In the genomic region with DNA sequence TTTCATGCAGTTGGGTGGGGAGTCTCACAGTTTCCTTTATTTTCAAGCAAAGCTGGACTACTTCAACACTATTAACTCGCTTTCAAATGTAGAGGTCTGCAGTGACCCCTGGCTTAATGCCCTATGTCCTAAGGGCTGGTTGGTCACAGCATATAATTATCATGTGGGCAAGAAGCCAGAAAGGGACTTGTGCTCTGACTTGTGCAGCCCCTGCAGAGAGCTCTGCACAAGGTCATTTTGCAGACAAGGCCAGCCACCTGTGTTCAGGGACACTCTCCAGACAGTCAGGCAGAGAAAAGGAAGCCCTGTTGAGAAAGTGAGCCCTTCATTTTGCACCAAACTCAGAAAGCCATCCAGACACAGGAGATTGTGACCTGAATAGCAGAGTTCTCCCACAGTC, we compare ENCODE assay signal across 11 mouse cellular contexts.
DNase-seq lines count a peak whose midpoint lies in the region; ATAC-seq and TF ChIP-seq lines count a peak whose summit lies in the region.
"Had no signal": no experiment of that assay in that cellular context is flagged by ENCODE, and none has a peak within 500 bp of the region (broad histone marks: within the 10 kb centered on the region; RNA-seq: fewer than 3 reads in every experiment).

No protein-coding gene starts in this region.

- H3K36me3 ChIP-seq in embryonic facial prominence, embryonic 12.5 days, result no peaks in the 10 kb centered on the region
- H3K36me3 ChIP-seq in embryonic facial prominence, embryonic 10.5 days (replicated peaks), result no peaks in the 10 kb centered on the region
- H3K36me3 ChIP-seq in lung, embryonic 14.5 days (ENCODE audit: insufficient read depth), result no peaks in the 10 kb centered on the region
- H3K36me3 ChIP-seq in liver, postnatal 0 days (replicated peaks; ENCODE audit: insufficient read depth, low read length), result no peaks in the 10 kb centered on the region
- no peaks in the 10 kb centered on the region for H3K36me3 ChIP-seq in hindbrain, embryonic 12.5 days
- H3K36me3 ChIP-seq: limb, embryonic 15.5 days had no signal

- H3K9me3 ChIP-seq in embryonic facial prominence, embryonic 12.5 days, result no peaks in the 10 kb centered on the region
- H3K9me3 ChIP-seq in embryonic facial prominence, embryonic 10.5 days, result no peaks in the 10 kb centered on the region
- H3K9me3 ChIP-seq in lung, embryonic 14.5 days (ENCODE audit: low read depth, low read length), result no peaks in the 10 kb centered on the region
- H3K9me3 ChIP-seq in liver, postnatal 0 days (ENCODE audit: low read length), result no peaks in the 10 kb centered on the region
- no peaks in the 10 kb centered on the region for H3K9me3 ChIP-seq in hindbrain, embryonic 12.5 days (replicated peaks)
- H3K9me3 ChIP-seq: limb, embryonic 15.5 days had no signal

- DNase-seq in embryonic facial prominence, embryonic 10.5 days (ENCODE audit: low spot score), result no peak
- DNase-seq in lung, embryonic 14.5 days, result peak; percentile 55
- no peak for DNase-seq in lung, postnatal 14 days
- peak; percentile 13 for DNase-seq in adrenal gland, postnatal 25 days
- DNase-seq in kidney, postnatal 14 days, result peak; percentile 77
- no peak for DNase-seq in liver, postnatal 0 days
- DNase-seq: layer of hippocampus, adult 9-11 months; thymus, postnatal 25 days had no signal

- H3K4me1 ChIP-seq in embryonic facial prominence, embryonic 12.5 days, result no peaks in the 10 kb centered on the region
- H3K4me1 ChIP-seq in embryonic facial prominence, embryonic 10.5 days, result peaks cover 3% of the 10 kb centered on the region; the same call in 1 of the 2 replicates
- H3K4me1 ChIP-seq in lung, embryonic 14.5 days (ENCODE audit: insufficient read depth), result no peaks in the 10 kb centered on the region
- H3K4me1 ChIP-seq in liver, postnatal 0 days (ENCODE audit: insufficient read depth), result no peaks in the 10 kb centered on the region
- H3K4me1 ChIP-seq in hindbrain, embryonic 12.5 days, result no peaks in the 10 kb centered on the region

- H3K27me3 ChIP-seq in embryonic facial prominence, embryonic 12.5 days, result no peaks in the 10 kb centered on the region
- no peaks in the 10 kb centered on the region for H3K27me3 ChIP-seq in embryonic facial prominence, embryonic 10.5 days (replicated peaks; ENCODE audit: low read depth, poor library complexity, severe bottlenecking)
- H3K27me3 ChIP-seq in lung, embryonic 14.5 days (ENCODE audit: insufficient read depth, low read length), result no peaks in the 10 kb centered on the region
- no peaks in the 10 kb centered on the region for H3K27me3 ChIP-seq in liver, postnatal 0 days (ENCODE audit: insufficient read depth, low read length)
- no peaks in the 10 kb centered on the region for H3K27me3 ChIP-seq in hindbrain, embryonic 12.5 days
- H3K27me3 ChIP-seq: limb, embryonic 15.5 days had no signal

- H3K4me3 ChIP-seq in embryonic facial prominence, embryonic 12.5 days, result no peak overlapping the region
- no peak overlapping the region for H3K4me3 ChIP-seq in embryonic facial prominence, embryonic 10.5 days
- no peak overlapping the region for H3K4me3 ChIP-seq in lung, embryonic 14.5 days (ENCODE audit: low read depth, low read length)
- H3K4me3 ChIP-seq in liver, postnatal 0 days (ENCODE audit: low read depth, low read length), result no peak overlapping the region
- no peak overlapping the region for H3K4me3 ChIP-seq in hindbrain, embryonic 12.5 days
- H3K4me3 ChIP-seq: limb, embryonic 15.5 days had no signal

- no peak for ATAC-seq in embryonic facial prominence, embryonic 12.5 days (ENCODE audit: insufficient number of reproducible peaks, insufficient read depth, low FRiP score, low TSS enrichment)
- ATAC-seq in lung, embryonic 14.5 days (ENCODE audit: insufficient read depth), result no peak
- ATAC-seq in liver, postnatal 0 days, result no peak
- no peak for ATAC-seq in hindbrain, embryonic 12.5 days (ENCODE audit: low FRiP score)

- H3K9ac ChIP-seq in embryonic facial prominence, embryonic 12.5 days, result no peak overlapping the region
- H3K9ac ChIP-seq in lung, embryonic 14.5 days, result no peak overlapping the region
- H3K9ac ChIP-seq in liver, postnatal 0 days (replicated peaks), result no peak overlapping the region
- H3K9ac ChIP-seq in hindbrain, embryonic 12.5 days, result no peak overlapping the region
- H3K9ac ChIP-seq: limb, embryonic 15.5 days had no signal

- no peak for TF ChIP-seq EP300 in liver, postnatal 0 days (IDR thresholded peaks at IDR 0.05; ENCODE audit: low read depth)

- TF ChIP-seq CTCF in lung, embryonic 14.5 days (IDR thresholded peaks at IDR 0.05; ENCODE audit: low read depth), result no peak
- no peak for TF ChIP-seq CTCF in liver, postnatal 0 days (IDR thresholded peaks at IDR 0.05; ENCODE audit: low read depth)

- no peak overlapping the region for H3K4me2 ChIP-seq in embryonic facial prominence, embryonic 12.5 days (replicated peaks)
- H3K4me2 ChIP-seq in lung, embryonic 14.5 days, result no peak overlapping the region
- no peak overlapping the region for H3K4me2 ChIP-seq in liver, postnatal 0 days (ENCODE audit: low read depth, low read length)
- no peak overlapping the region for H3K4me2 ChIP-seq in hindbrain, embryonic 12.5 days (replicated peaks)
- H3K4me2 ChIP-seq: limb, embryonic 15.5 days had no signal

- WGBS in embryonic facial prominence, embryonic 12.5 days, result 19% methylated on average over 1 of the region's 1 CpGs
- 49% methylated on average over 1 of the region's 1 CpGs for WGBS in embryonic facial prominence, embryonic 10.5 days
- WGBS in lung, embryonic 14.5 days, result 47% methylated on average over 1 of the region's 1 CpGs
- WGBS in liver, postnatal 0 days (ENCODE audit: insufficient replicate concordance), result 61% methylated on average over 1 of the region's 1 CpGs
- WGBS in hindbrain, embryonic 12.5 days, result 80% methylated on average over 1 of the region's 1 CpGs

- 0 out of 2 replicates have a peak overlapping the region, but pooled peaks have one; percentile 6 for H3K27ac ChIP-seq in embryonic facial prominence, embryonic 12.5 days
- H3K27ac ChIP-seq in embryonic facial prominence, embryonic 10.5 days (replicated peaks), result no peak overlapping the region
- H3K27ac ChIP-seq in lung, embryonic 14.5 days (ENCODE audit: low read depth), result no peak overlapping the region; the same call in 1 of the 2 replicates
- H3K27ac ChIP-seq in liver, postnatal 0 days (ENCODE audit: low read depth), result no peak overlapping the region
- no peak overlapping the region for H3K27ac ChIP-seq in hindbrain, embryonic 12.5 days
- H3K27ac ChIP-seq: limb, embryonic 15.5 days had no signal

Comparison
In these comparisons a context has a peak if more than half of its experiments do, and no peak if none do; other contexts are left out.
1. DNase-seq: peak in lung, embryonic 14.5 days (single experiment), adrenal gland, postnatal 25 days (single experiment) and kidney, postnatal 14 days (single experiment); none in embryonic facial prominence, embryonic 10.5 days (single experiment), lung, postnatal 14 days (single experiment) and liver, postnatal 0 days (single experiment).